Comparison of ENCODE assay signal across 28 mouse cellular contexts in genomic region chr4:58716426-58716825, GRCm38 (mm10).
DNase-seq lines count a peak whose midpoint lies in the region; ATAC-seq lines count a peak whose summit lies in the region.
"Had no signal": no experiment of that assay in that cellular context is flagged by ENCODE, and none has a peak within 500 bp of the region (broad histone marks: within the 10 kb centered on the region; RNA-seq: fewer than 3 reads in every experiment).

No protein-coding gene starts in this region.

- H3K36me3 ChIP-seq in forebrain, embryonic 14.5 days (ENCODE audit: control insufficient read depth, insufficient read depth, low read length), result no peaks in the 10 kb centered on the region
- H3K36me3 ChIP-seq in forebrain, embryonic 12.5 days (replicated peaks), result no peaks in the 10 kb centered on the region
- no peaks in the 10 kb centered on the region for H3K36me3 ChIP-seq in limb, embryonic 12.5 days
- H3K36me3 ChIP-seq: heart, embryonic 12.5 days; liver, embryonic 13.5 days; midbrain, embryonic 13.5 days had no signal

- no peak overlapping the region for H3K27ac ChIP-seq in forebrain, embryonic 14.5 days (ENCODE audit: low read depth, low read length)
- H3K27ac ChIP-seq in forebrain, embryonic 12.5 days, result no peak overlapping the region
- peak overlapping the region; percentile 12; the same call in 1 of the 2 replicates for H3K27ac ChIP-seq in limb, embryonic 12.5 days
- H3K27ac ChIP-seq: gastrocnemius, adult 2 months; heart, adult 2 months; hindbrain, embryonic 14.5 days; liver, embryonic 13.5 days; midbrain, embryonic 13.5 days; stomach, postnatal 0 days had no signal

- H3K4me2 ChIP-seq in forebrain, embryonic 14.5 days (ENCODE audit: low read length), result no peak overlapping the region
- no peak overlapping the region; the same call in 1 of the 2 replicates for H3K4me2 ChIP-seq in forebrain, embryonic 12.5 days
- H3K4me2 ChIP-seq in limb, embryonic 12.5 days, result no peak overlapping the region
- H3K4me2 ChIP-seq: heart, embryonic 12.5 days; hindbrain, embryonic 14.5 days; liver, embryonic 13.5 days; midbrain, embryonic 13.5 days had no signal

- peak; percentile 7 for DNase-seq in forebrain, embryonic 14.5 days (ENCODE audit: low spot score)
- peak; percentile 21 for DNase-seq in ES-CJ7 (ENCODE audit: low read depth, low spot score)
- peak; percentile 29 for DNase-seq in embryo, embryonic 10.5 days (ENCODE audit: low spot score)
- DNase-seq in cerebellum, postnatal 4 days (ENCODE audit: low spot score in 2 of 2), result no peak
- DNase-seq in layer of hippocampus, adult 11-12 months (ENCODE audit: low spot score), result no peak
- no peak for DNase-seq in liver
- DNase-seq: adrenal gland, adult 2 months; adrenal gland, postnatal 36 days; cerebellum, adult 2 months; cerebellum, postnatal 25 days; gastrocnemius, adult 2 months; gastrocnemius, postnatal 36 days; heart, adult 2 months; kidney, adult 18-20 months; kidney, postnatal 4 days; liver, embryonic 13.5 days; lung, adult 18-20 months; lung, postnatal 4 days; thymus, adult 18-20 months; thymus, postnatal 25 days had no signal

- 0 out of 2 replicates have a peak, but pooled peaks cover 4% of the 10 kb centered on the region for H3K4me1 ChIP-seq in forebrain, embryonic 14.5 days (ENCODE audit: control insufficient read depth, insufficient read depth, low read length)
- peaks cover 9% of the 10 kb centered on the region; the same call in 1 of the 2 replicates for H3K4me1 ChIP-seq in forebrain, embryonic 12.5 days
- H3K4me1 ChIP-seq in limb, embryonic 12.5 days (replicated peaks), result peaks cover 50% of the 10 kb centered on the region
- H3K4me1 ChIP-seq: heart, embryonic 12.5 days; liver, embryonic 13.5 days; megakaryocyte, embryonic 14.5 days; midbrain, embryonic 13.5 days had no signal

- no peak overlapping the region for H3K4me3 ChIP-seq in forebrain, embryonic 14.5 days (ENCODE audit: low read depth, low read length)
- H3K4me3 ChIP-seq in forebrain, embryonic 12.5 days (replicated peaks), result no peak overlapping the region
- H3K4me3 ChIP-seq in limb, embryonic 12.5 days (replicated peaks), result no peak overlapping the region
- H3K4me3 ChIP-seq: gastrocnemius, adult 2 months; heart, adult 2 months; heart, embryonic 12.5 days; liver, embryonic 13.5 days; megakaryocyte, embryonic 14.5 days; midbrain, embryonic 13.5 days had no signal

- no peaks in the 10 kb centered on the region for H3K9me3 ChIP-seq in forebrain, embryonic 14.5 days (replicated peaks; ENCODE audit: control insufficient read depth, low read length)
- no peaks in the 10 kb centered on the region for H3K9me3 ChIP-seq in forebrain, embryonic 12.5 days
- no peaks in the 10 kb centered on the region for H3K9me3 ChIP-seq in limb, embryonic 12.5 days
- H3K9me3 ChIP-seq: heart, embryonic 12.5 days; liver, embryonic 13.5 days; megakaryocyte, embryonic 14.5 days; midbrain, embryonic 13.5 days had no signal

- WGBS in forebrain, embryonic 14.5 days, result 20% methylated on average over 11 of the region's 11 CpGs
- WGBS in forebrain, embryonic 12.5 days, result 23% methylated on average over 11 of the region's 11 CpGs
- 37% methylated on average over 11 of the region's 11 CpGs for WGBS in limb, embryonic 12.5 days

- no peak overlapping the region for H3K9ac ChIP-seq in forebrain, embryonic 14.5 days (ENCODE audit: low read length)
- H3K9ac ChIP-seq in forebrain, embryonic 12.5 days, result no peak overlapping the region
- H3K9ac ChIP-seq in limb, embryonic 12.5 days (replicated peaks), result no peak overlapping the region
- H3K9ac ChIP-seq: heart, embryonic 12.5 days; hindbrain, embryonic 14.5 days; liver, embryonic 13.5 days; midbrain, embryonic 13.5 days had no signal

- ATAC-seq in forebrain, embryonic 14.5 days, result no peak
- ATAC-seq in forebrain, embryonic 12.5 days (ENCODE audit: low FRiP score), result no peak
- ATAC-seq in limb, embryonic 12.5 days (ENCODE audit: insufficient number of reproducible peaks, insufficient read depth, low FRiP score, low TSS enrichment, low read depth), result no peak
- ATAC-seq: lung, postnatal 0 days; midbrain, embryonic 13.5 days had no signal

- H3K27me3 ChIP-seq in forebrain, embryonic 14.5 days (replicated peaks; ENCODE audit: control insufficient read depth, insufficient read depth, low read length), result no peaks in the 10 kb centered on the region
- H3K27me3 ChIP-seq in forebrain, embryonic 12.5 days, result no peaks in the 10 kb centered on the region
- no peaks in the 10 kb centered on the region for H3K27me3 ChIP-seq in limb, embryonic 12.5 days
- H3K27me3 ChIP-seq: heart, embryonic 12.5 days; liver, embryonic 13.5 days; megakaryocyte, embryonic 14.5 days; midbrain, embryonic 13.5 days had no signal

Comparison
In these comparisons a context has a peak if more than half of its experiments do, and no peak if none do; other contexts are left out.
1. DNase-seq: peak in forebrain, embryonic 14.5 days (single experiment), ES-CJ7 (single experiment) and embryo, embryonic 10.5 days (single experiment); none in cerebellum, postnatal 4 days (0 of 2), layer of hippocampus, adult 11-12 months (single experiment) and liver (single experiment).